Mouse (Mus musculus) thymus, adult 2 months (tissue): ENCODE results near the gene Hoxa6.

ENCODE experiments used
- CTCF ChIP-seq: fragments of 200-500 bp; IDR thresholded peaks from 2 replicates; pipeline ENCODE4 v1.5.1; 2012; ENCODE audit warnings: mild to moderate bottlenecking, control low read depth, low read length, moderate library complexity, borderline replicate concordance; ENCODE audit not compliant: control insufficient read depth, poor library complexity, insufficient read depth; ENCODE audit errors: extremely low read depth
- POLR2A ChIP-seq: fragments of 200-500 bp; IDR thresholded peaks from 2 replicates; pipeline ENCODE4 v1.6.1; 2012; ENCODE audit warnings: mild to moderate bottlenecking, low read length, control low read depth, moderate library complexity; ENCODE audit not compliant: control insufficient read depth, poor library complexity, insufficient read depth; ENCODE audit errors: extremely low read depth

GRCm38 (mm10) chr6:52211961-52212360, 3.4 kb upstream of the Hoxa6 start:
- TF ChIP-seq CTCF (no peak), POLR2A (no peak)
